Mouse (Mus musculus) kidney, embryonic 16.5 days (tissue): ENCODE results near the gene Supt3. TPM values are rescaled to one million over a fixed set of nuclear protein-coding genes. Genes with fewer than 3 reads are reported as not detected.

Experiments
- ATAC-seq: fragments of 200-750 bp; cut with Nextera tagmentation; 2 replicates; pipeline ENCODE4 v1.8.0; 2017; ENCODE audit warnings: moderate TSS enrichment; ENCODE audit not compliant: low FRiP score, low TSS enrichment
- H3K27ac ChIP-seq: fragments of 300-500 bp; sonication (generic); 2 replicates; pipeline ENCODE4 v1.5.1; 2014; ENCODE audit warnings: low read length
- H3K27me3 ChIP-seq: fragments of 300-500 bp; sonication (generic); 2 replicates; pipeline ENCODE4 v1.6.1; 2014; ENCODE audit warnings: low read length, control low read depth, mixed read lengths; ENCODE audit not compliant: insufficient read depth
- H3K36me3 ChIP-seq: fragments of 300-500 bp; sonication (generic); 2 replicates; pipeline ENCODE4 v1.6.1; 2014; ENCODE audit warnings: low read length, control low read depth, mixed read lengths; ENCODE audit not compliant: insufficient read depth
- H3K4me1 ChIP-seq: fragments of 300-500 bp; sonication (generic); 2 replicates; pipeline ENCODE4 v1.6.1; 2014; ENCODE audit warnings: low read length, control low read depth, mixed read lengths; ENCODE audit not compliant: insufficient read depth
- H3K4me2 ChIP-seq: fragments of 300-500 bp; sonication (generic); replicated peaks from 2 replicates; pipeline ENCODE4 v1.6.1; 2014; ENCODE audit warnings: low read depth, low read length
- H3K4me3 ChIP-seq: fragments of 300-500 bp; sonication (generic); 2 replicates; pipeline ENCODE4 v1.5.1; 2014; ENCODE audit warnings: mild to moderate bottlenecking, low read length
- H3K9ac ChIP-seq: fragments of 300-500 bp; sonication (generic); replicated peaks from 2 replicates; pipeline ENCODE4 v1.6.1; 2014; ENCODE audit warnings: low read length
- H3K9me3 ChIP-seq: fragments of 300-500 bp; sonication (generic); 2 replicates; pipeline ENCODE4 v1.6.1; 2016; ENCODE audit warnings: low read length, control low read depth
- WGBS: fragments of 180-500 bp; shearing (Covaris S2); extraction: QIAGEN DNeasy Blood & Tissue Kit; methylation state at CpG from one replicate; pipeline ENCODE4 v1.1.7; 2014; 5-methylcytosine and 5-hydroxymethylcytosine counted together
- polyA plus RNA-seq: library from polyadenylated mRNA; unstranded; fragments of >200 nt; fragmentation: Nextera tagmentation; extraction: Ambion mirVana; gene quantifications from 2 replicates; pipeline ENCODE4 v1.2.1, GENCODE M21; 2015

Supt3 gene
- polyA plus RNA-seq, 1 experiment from 2014 or later = 20.7 TPM

DNA sequence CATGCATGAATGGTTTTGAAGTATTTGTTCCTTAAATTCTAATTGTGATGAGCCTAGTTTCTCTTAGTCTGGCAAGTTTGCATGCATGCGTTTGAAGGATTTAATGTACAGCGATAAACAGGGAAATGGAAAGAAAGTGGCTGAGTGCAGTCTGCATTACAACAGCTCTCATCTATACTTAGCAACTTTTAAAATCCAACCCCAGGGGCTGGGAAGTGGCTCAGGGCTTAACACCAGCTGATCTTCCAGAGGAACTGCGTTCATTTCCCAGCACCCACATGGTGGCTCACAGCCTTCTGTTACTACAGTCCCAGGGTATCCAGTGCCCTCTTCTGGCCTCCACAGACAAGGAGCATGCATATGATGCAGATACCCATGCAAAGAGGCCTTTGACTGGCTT, 346.9 kb downstream of the Supt3 start:
- H3K36me3 ChIP-seq = no peaks in the 10 kb centered on the region
- no peak for ATAC-seq
- H3K4me3 ChIP-seq = no peak overlapping the region
- no peaks in the 10 kb centered on the region for H3K9me3 ChIP-seq
- H3K27ac ChIP-seq = no peak overlapping the region
- H3K27me3 ChIP-seq = no peaks in the 10 kb centered on the region
- peaks cover 9% of the 10 kb centered on the region for H3K4me1 ChIP-seq
- WGBS = 93% methylated on average over 3 of the region's 3 CpGs
- no peak overlapping the region for H3K4me2 ChIP-seq
- H3K9ac ChIP-seq = no peak overlapping the region

- no peak overlapping the region for H3K4me2 ChIP-seq
- no peaks in the 10 kb centered on the region for H3K36me3 ChIP-seq
- WGBS = 97% methylated on average over 4 of the region's 4 CpGs
- no peak overlapping the region for H3K27ac ChIP-seq
- no peak overlapping the region for H3K9ac ChIP-seq
- H3K9me3 ChIP-seq = no peaks in the 10 kb centered on the region
- H3K4me3 ChIP-seq = no peak overlapping the region
- no peaks in the 10 kb centered on the region for H3K4me1 ChIP-seq
- no peak for ATAC-seq
- no peaks in the 10 kb centered on the region for H3K27me3 ChIP-seq
Measured at GRCm38 (mm10) chr17:45128611-45129010, 351.7 kb downstream of the Supt3 start.

DNA sequence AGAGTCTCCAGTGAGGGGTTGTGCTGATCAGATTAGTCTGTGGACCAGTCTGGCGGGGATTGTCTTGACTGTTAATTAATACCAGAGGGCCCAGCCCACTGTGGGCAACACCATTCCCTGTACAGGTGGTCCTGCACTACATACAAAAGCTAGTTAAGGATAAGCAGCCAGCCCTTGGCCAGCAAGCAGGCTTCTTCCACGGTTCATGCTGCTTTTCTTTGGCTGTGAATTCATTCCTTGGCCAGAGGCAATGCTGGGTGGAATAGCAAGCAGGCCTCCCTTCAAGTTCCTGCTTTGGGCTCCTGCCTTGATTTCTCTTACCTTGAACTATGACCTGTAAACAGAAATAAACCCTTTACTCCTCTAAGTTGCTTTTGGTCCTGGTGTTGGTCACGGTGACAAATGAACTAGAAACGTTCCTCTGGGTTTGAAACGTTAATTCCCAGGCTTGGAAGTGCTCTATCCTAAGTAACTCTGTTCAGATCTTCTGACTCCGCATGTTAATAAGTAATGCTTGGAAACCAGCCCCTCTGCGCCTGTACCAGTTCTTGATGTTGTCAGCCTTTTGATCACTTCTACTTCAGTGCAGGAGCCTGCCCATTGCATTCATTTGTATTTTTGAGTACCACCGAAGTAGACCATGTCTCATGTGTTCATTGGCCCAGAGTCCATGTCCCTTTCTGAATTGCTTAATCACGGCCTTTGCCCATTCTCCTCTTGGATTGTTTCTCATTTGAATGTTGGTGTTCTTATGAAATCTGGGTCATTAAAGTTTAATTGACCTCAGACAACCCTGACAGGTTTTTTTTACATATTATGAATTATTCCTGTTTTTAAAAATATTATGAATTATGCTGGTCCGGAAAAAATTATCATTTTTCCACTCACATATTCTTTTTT, 356.8 kb downstream of the Supt3 start:
- Histone ChIP-seq H3K9me3 (no peaks in the 10 kb centered on the region), H3K27me3 (no peaks in the 10 kb centered on the region), H3K4me3 (no peak overlapping the region), H3K4me1 (0 out of 2 replicates have a peak, but pooled peaks cover 4% of the 10 kb centered on the region), H3K4me2 (no peak overlapping the region), H3K27ac (no peak overlapping the region), H3K36me3 (no peaks in the 10 kb centered on the region), H3K9ac (no peak overlapping the region)
- ATAC-seq = no peak
- 85% methylated on average over 10 of the region's 10 CpGs for WGBS

GRCm38 (mm10) chr17:45136491-45136890, 359.5 kb downstream of the Supt3 start:
- ATAC-seq = no peak
- H3K4me1 ChIP-seq = 0 out of 2 replicates have a peak, but pooled peaks cover 4% of the 10 kb centered on the region
- no peak overlapping the region for H3K4me3 ChIP-seq
- no peaks in the 10 kb centered on the region for H3K27me3 ChIP-seq
- H3K36me3 ChIP-seq = no peaks in the 10 kb centered on the region
- H3K9ac ChIP-seq = no peak overlapping the region
- H3K9me3 ChIP-seq = no peaks in the 10 kb centered on the region
- WGBS = 89% methylated on average over 6 of the region's 6 CpGs
- H3K4me2 ChIP-seq = no peak overlapping the region
- H3K27ac ChIP-seq = no peak overlapping the region

GRCm38 (mm10) chr17:45143043-45143442, 366.1 kb downstream of the Supt3 start:
- Histone ChIP-seq H3K27ac (no peak overlapping the region), H3K36me3 (no peaks in the 10 kb centered on the region), H3K9me3 (no peaks in the 10 kb centered on the region), H3K4me1 (0 out of 2 replicates have a peak, but pooled peaks cover 2% of the 10 kb centered on the region), H3K4me3 (no peak overlapping the region), H3K4me2 (no peak overlapping the region), H3K9ac (no peak overlapping the region), H3K27me3 (no peaks in the 10 kb centered on the region)
- 76% methylated on average over 6 of the region's 6 CpGs for WGBS
- ATAC-seq = no peak

GRCm38 (mm10) chr17:45144656-45145055, 367.7 kb downstream of the Supt3 start:
- no peaks in the 10 kb centered on the region for H3K27me3 ChIP-seq
- H3K4me2 ChIP-seq = no peak overlapping the region
- H3K4me1 ChIP-seq = no peaks in the 10 kb centered on the region
- no peaks in the 10 kb centered on the region for H3K9me3 ChIP-seq
- H3K36me3 ChIP-seq = no peaks in the 10 kb centered on the region
- WGBS = 83% methylated on average over 14 of the region's 14 CpGs
- no peak overlapping the region for H3K9ac ChIP-seq
- no peak overlapping the region for H3K27ac ChIP-seq
- no peak for ATAC-seq
- H3K4me3 ChIP-seq = no peak overlapping the region

DNA sequence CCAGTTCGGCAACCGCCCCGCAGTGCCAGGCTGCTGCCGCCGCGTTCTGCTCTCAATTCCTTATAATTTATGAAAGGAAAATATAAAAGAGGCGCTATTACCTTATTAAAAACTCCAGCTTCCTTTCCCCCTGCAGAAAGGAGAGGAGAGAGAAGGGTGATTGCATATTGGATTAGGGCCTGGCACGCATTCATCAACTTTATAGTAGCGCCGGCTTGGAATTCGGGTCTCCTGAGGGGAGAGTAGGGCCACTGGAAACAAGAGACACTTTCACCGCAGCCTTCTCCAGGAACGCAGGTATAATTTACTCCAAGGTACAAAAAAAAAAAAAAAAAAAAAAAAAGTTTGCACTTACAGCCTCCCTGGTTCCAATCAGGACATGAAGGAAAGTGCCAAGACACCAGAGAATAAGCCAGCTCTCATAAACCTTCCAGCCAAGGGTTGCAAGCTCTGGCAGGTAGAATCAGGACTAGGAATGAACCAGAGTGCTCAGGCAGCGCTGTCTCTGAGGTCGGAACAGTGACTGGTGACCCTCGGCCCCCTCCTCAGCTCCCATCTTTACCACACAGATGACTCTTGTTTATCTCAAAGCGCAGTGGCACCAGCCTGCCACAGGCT, 374.5 kb downstream of the Supt3 start:
- H3K4me3 ChIP-seq = no peak overlapping the region
- no peaks in the 10 kb centered on the region for H3K36me3 ChIP-seq
- H3K27ac ChIP-seq = no peak overlapping the region
- H3K9me3 ChIP-seq = no peaks in the 10 kb centered on the region
- H3K27me3 ChIP-seq = no peaks in the 10 kb centered on the region
- no peak for ATAC-seq
- 41% methylated on average over 17 of the region's 17 CpGs for WGBS
- H3K4me1 ChIP-seq = no peaks in the 10 kb centered on the region
- H3K9ac ChIP-seq = no peak overlapping the region
- no peak overlapping the region for H3K4me2 ChIP-seq

- Histone ChIP-seq H3K36me3 (no peaks in the 10 kb centered on the region), H3K4me3 (no peak overlapping the region), H3K27me3 (no peaks in the 10 kb centered on the region), H3K9me3 (no peaks in the 10 kb centered on the region), H3K9ac (no peak overlapping the region), H3K4me2 (no peak overlapping the region), H3K27ac (no peak overlapping the region), H3K4me1 (no peaks in the 10 kb centered on the region)
- WGBS = 49% methylated on average over 5 of the region's 6 CpGs
- no peak for ATAC-seq
Measured at GRCm38 (mm10) chr17:45153721-45154120, 376.8 kb downstream of the Supt3 start.

GRCm38 (mm10) chr17:45158171-45158691, 381.3 kb downstream of the Supt3 start:
- WGBS = 72% methylated on average over 16 of the region's 16 CpGs
- Histone ChIP-seq H3K27ac (no peak overlapping the region), H3K9ac (no peak overlapping the region), H3K9me3 (no peaks in the 10 kb centered on the region), H3K4me2 (no peak overlapping the region), H3K4me1 (no peaks in the 10 kb centered on the region), H3K36me3 (no peaks in the 10 kb centered on the region), H3K4me3 (no peak overlapping the region), H3K27me3 (no peaks in the 10 kb centered on the region)
- ATAC-seq = no peak

DNA sequence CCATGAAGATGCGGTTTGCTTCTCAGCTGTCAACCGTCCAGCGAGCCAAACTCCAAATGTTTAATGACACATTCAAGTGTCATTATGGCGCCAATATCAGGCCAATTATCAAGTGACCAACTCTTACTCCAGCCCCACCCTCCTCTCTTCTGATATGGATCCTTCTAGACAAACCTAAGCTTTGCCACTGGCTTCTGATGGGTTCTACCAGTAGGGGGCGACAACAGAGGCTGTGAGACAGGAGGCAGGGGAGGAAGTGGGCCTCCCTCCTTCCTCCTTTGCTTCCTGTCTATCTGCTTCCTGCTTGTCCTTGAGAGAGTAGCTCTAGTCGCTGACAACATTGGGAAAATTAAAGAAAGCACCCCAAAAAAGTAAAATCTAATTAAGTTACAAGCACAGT, 383.7 kb downstream of the Supt3 start:
- no peaks in the 10 kb centered on the region for H3K27me3 ChIP-seq
- no peak overlapping the region for H3K27ac ChIP-seq
- no peak overlapping the region for H3K4me3 ChIP-seq
- no peaks in the 10 kb centered on the region for H3K9me3 ChIP-seq
- ATAC-seq = no peak
- H3K4me1 ChIP-seq = no peaks in the 10 kb centered on the region
- 81% methylated on average over 6 of the region's 6 CpGs for WGBS
- H3K36me3 ChIP-seq = no peaks in the 10 kb centered on the region
- no peak overlapping the region for H3K9ac ChIP-seq
- no peak overlapping the region for H3K4me2 ChIP-seq
